Mouse (Mus musculus) stomach, postnatal 0 days (tissue): Measurements from ENCODE around the gene Pbx2.

Source experiments
- CTCF ChIP-seq: IDR thresholded peaks from 2 replicates; pipeline ENCODE4 v1.5.1; 2016; ENCODE audit warnings: antibody characterized with exemption, low read depth, mild to moderate bottlenecking, moderate library complexity
- EP300 ChIP-seq: optimal IDR thresholded peaks from 2 replicates; pipeline ENCODE3; 2016; ENCODE audit warnings: antibody characterized with exemption

DNA sequence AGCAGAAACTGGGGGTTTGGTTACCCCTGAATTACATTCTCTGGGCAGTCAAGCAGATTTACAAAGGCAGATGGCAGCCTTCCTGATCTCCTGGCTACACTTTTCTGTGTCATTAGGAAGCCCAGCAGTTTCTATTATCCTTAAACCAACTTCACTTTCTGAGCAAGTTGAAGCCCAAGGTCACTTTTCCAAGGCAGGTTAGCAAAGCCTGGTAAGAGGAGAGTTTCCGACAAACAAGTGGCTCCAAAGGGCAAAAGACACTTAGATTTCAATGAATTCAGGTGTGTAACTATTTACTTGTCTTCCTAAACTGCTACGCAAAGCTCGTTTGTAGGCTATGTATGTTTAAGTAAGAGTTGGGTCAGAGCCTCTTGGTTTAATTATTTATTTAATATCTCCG lies 52.3 kb downstream of the Pbx2 start:
- TF ChIP-seq CTCF (no peak), EP300 (no peak)
